Mouse (Mus musculus) C2C12 (cell line): ENCODE results near the gene B230104I21Rik. TPM values are rescaled to one million over a fixed set of nuclear protein-coding genes. Genes with fewer than 3 reads are reported as not detected.

Source experiments
- H3K27me3 ChIP-seq: one replicate; pipeline ENCODE4 v1.6.1; 2011; ENCODE audit not compliant: control insufficient read depth, insufficient read depth, insufficient read length
- H3K36me3 ChIP-seq: one replicate; pipeline ENCODE4 v1.6.1; 2011; ENCODE audit not compliant: control insufficient read depth, insufficient read depth
- H3K4me3 ChIP-seq: one replicate; pipeline ENCODE4 v1.5.1; 2011; ENCODE audit warnings: mild to moderate bottlenecking, control low read depth; ENCODE audit not compliant: poor library complexity, insufficient read depth, severe bottlenecking
- H3K79me2 ChIP-seq: one replicate; pipeline ENCODE4 v1.6.1; 2011; ENCODE audit not compliant: control insufficient read depth, insufficient read depth
- H3K79me3 ChIP-seq: one replicate; pipeline ENCODE4 v1.6.1; 2011; ENCODE audit warnings: low read depth, control low read depth
- H3ac ChIP-seq: one replicate; pipeline ENCODE3; 2011; ENCODE audit warnings: low read depth; ENCODE audit not compliant: control insufficient read depth, insufficient read length
- CEBPB ChIP-seq: IDR thresholded peaks from one replicate; pipeline ENCODE4 v1.6.1; 2011; ENCODE audit warnings: low read depth, mild to moderate bottlenecking, control low read depth, moderate library complexity
- CTCF ChIP-seq: IDR thresholded peaks from one replicate; pipeline ENCODE4 v1.5.1; 2011; ENCODE audit not compliant: control insufficient read depth, insufficient read depth, insufficient read length
- FOSL1 ChIP-seq: IDR thresholded peaks from one replicate; pipeline ENCODE4 v1.8.0; 2011; ENCODE audit warnings: mild to moderate bottlenecking, low read length; ENCODE audit not compliant: poor library complexity, insufficient read depth, severe bottlenecking
- MAX ChIP-seq: IDR thresholded peaks from one replicate; pipeline ENCODE4 v1.6.1; 2011; ENCODE audit warnings: mild to moderate bottlenecking, control low read depth
- MYOD1 ChIP-seq: IDR thresholded peaks from one replicate; pipeline ENCODE4 v1.6.1; 2011; ENCODE audit warnings: low read depth; ENCODE audit not compliant: control insufficient read depth, insufficient read length
- MYOG ChIP-seq: IDR thresholded peaks from one replicate; pipeline ENCODE4 v1.6.1; 2011; ENCODE audit not compliant: control insufficient read depth, insufficient read length; ENCODE audit errors: extremely low read depth
- USF1 ChIP-seq: IDR thresholded peaks from one replicate; pipeline ENCODE4 v1.6.1; 2011; ENCODE audit warnings: low read depth, mild to moderate bottlenecking, control low read depth, moderate library complexity
- polyA plus RNA-seq: library from polyadenylated mRNA; unstranded; fragments of >200 nt; fragmentation: generic; extraction: Trizol; gene quantifications from one replicate; pipeline ENCODE4 v1.2.1, GENCODE M21; 2012; ENCODE audit warnings: missing spikeins

Gene B230104I21Rik
- polyA plus RNA-seq, 1 experiment, result not detected

DNA sequence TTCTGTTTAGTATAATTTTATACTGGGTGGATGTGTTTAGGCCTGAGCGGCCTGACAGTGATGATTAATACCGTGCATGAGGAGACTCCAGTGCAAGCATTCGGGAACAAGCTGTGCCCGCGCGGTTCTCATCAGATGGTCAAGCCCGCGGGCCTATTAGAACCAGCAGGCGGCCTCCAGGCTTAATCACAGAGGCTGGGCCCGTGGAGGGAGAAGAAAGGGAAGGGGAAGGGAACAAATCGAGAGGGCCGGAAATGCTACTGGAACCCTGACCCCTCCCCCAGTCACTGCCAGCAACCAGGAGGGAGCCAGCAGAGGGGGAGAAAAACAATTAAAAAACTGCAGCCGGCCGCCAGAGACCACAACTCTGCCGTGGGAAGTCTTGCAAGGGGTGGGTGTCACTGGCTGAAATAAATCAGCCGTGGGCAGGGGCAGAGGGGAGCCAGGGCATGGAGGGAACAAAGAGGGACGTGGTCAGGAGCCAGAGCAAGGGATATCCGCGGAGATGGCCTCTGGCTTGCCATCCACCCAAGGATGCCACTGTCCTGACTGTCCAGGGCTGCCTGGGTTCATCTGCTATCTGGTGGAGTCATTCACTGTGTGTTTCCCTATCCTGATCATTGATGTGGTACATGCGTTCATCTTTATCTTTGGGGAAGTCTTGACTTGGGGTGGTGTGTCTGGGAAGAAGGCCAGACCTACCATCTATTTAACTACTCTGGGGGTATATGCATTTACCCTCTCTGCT lies 54.6 kb downstream of the B230104I21Rik start:
- H3K79me2 ChIP-seq, result no peaks in the 10 kb centered on the region
- no peak overlapping the region for H3ac ChIP-seq
- H3K27me3 ChIP-seq, result no peaks in the 10 kb centered on the region
- TF ChIP-seq USF1, result no peak
- no peak for TF ChIP-seq CEBPB
- TF ChIP-seq MYOD1, result no peak
- TF ChIP-seq CTCF, result no peak
- no peak for TF ChIP-seq FOSL1
- no peak for TF ChIP-seq MAX
- TF ChIP-seq MYOG, result no peak
- H3K79me3 ChIP-seq, result no peaks in the 10 kb centered on the region
- H3K36me3 ChIP-seq, result no peaks in the 10 kb centered on the region
- H3K4me3 ChIP-seq, result no peak overlapping the region

DNA sequence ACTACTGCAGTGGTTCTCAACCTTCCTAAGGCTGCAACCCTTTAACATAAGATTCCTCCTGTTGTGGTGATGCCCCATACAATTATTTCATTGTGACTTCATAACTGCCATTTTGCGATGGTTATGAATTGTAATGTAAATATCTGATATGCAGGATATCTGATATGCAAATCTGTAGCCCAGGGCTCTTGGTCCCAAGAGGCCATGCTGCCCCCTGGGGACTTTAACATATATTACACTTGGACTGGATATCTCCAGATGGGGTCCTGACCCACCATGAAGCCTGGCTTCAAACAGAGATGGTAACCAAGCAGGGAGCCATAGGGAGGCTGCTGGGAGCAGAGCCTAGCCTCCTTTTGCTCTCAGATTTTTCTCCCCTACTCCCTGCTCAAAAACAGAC lies 56.7 kb downstream of the B230104I21Rik start:
- TF ChIP-seq MAX (no peak), CEBPB (no peak), MYOD1 (no peak), USF1 (no peak), CTCF (no peak), MYOG (no peak), FOSL1 (no peak)

DNA sequence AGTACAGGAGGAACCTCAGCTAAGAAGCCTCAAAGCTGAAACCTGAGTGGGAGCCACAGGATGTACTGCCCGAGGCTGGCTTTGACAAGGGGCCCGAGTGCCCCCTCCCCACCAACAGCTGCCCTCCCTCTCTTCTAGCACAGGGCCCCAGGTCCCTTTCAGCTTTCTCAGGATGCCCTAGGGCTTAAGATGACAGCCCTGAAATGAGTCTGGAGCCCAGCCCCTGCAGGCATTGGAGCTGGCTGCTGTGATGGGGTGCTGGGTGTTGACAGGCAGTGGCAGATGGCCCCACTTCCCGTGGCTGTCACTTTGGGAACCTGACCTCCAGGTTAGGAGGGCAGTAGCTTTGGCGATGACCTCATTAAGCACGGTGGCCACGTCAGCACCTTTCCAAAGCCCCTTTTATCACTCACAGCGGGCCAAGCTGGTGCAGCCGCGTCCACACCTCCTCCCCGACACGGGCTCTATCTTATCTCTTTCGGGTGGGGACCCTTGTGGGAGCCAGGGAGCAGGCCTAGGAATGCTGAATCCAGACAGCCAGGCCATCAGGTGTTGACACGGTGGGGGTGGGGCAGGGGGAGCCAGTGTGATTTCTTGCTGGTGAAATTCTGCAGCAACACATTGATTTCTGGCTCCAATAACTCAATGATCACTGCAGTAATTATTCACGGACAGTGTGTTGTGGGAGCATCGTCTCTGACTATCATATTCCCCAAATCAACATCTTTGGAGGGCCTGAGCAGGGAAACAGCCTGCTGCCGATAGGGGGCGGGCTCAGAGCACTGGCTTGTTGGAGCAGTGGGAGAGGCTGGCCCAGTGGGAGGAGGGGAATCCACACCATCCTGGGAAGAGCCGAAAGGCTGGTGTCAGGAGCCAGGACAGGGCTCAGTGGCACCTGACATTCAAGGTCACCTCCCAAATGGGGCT lies 57.5 kb downstream of the B230104I21Rik start:
- no peak overlapping the region for H3ac ChIP-seq
- no peaks in the 10 kb centered on the region for H3K27me3 ChIP-seq
- no peaks in the 10 kb centered on the region for H3K36me3 ChIP-seq
- TF ChIP-seq CTCF (no peak), FOSL1 (no peak), MAX (no peak), MYOD1 (no peak), CEBPB (no peak), USF1 (no peak), MYOG (no peak)
- no peaks in the 10 kb centered on the region for H3K79me2 ChIP-seq
- H3K79me3 ChIP-seq, result no peaks in the 10 kb centered on the region
- no peak overlapping the region for H3K4me3 ChIP-seq

More for the DNA sequence above, 56.7 kb downstream of the B230104I21Rik start:
- H3ac ChIP-seq, result no peak overlapping the region
- no peak overlapping the region for H3K4me3 ChIP-seq
- no peaks in the 10 kb centered on the region for H3K79me3 ChIP-seq
- no peaks in the 10 kb centered on the region for H3K36me3 ChIP-seq
- no peaks in the 10 kb centered on the region for H3K79me2 ChIP-seq
- no peaks in the 10 kb centered on the region for H3K27me3 ChIP-seq

DNA sequence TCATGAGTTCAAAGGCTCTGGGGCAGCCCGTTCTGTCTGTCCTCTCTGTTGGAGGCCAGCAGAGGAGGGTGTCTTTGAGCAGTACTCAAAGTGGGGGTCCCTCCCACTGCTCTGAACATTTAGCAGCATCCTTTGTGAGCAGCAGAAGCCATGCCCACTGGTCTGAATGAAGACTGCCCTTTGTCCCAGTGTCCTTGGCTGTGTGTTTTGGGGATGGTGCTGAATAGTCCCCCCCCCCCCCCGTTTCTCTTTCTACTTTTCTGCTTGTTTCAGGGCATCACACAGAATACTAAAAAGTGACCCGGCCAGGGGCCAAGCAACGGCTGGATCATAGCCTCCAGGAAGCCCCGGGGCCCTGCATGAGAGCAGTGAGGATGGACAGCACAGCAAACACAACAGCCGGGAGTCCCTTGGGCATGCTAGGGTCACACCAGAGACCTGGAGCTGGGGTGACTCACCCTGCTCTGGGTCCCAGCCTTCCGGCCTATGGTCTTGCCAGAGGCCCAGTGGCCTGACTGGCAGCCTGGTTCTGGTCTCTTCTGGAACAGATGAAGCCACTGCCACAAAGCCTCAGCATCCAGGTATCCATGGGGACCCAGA lies 58.3 kb downstream of the B230104I21Rik start:
- Histone ChIP-seq H3ac (no peak overlapping the region), H3K4me3 (no peak overlapping the region), H3K79me2 (no peaks in the 10 kb centered on the region), H3K79me3 (no peaks in the 10 kb centered on the region), H3K27me3 (no peaks in the 10 kb centered on the region), H3K36me3 (no peaks in the 10 kb centered on the region)
- no peak for TF ChIP-seq FOSL1
- TF ChIP-seq CEBPB, result no peak
- TF ChIP-seq MAX, result no peak
- TF ChIP-seq USF1, result no peak
- TF ChIP-seq CTCF, result no peak
- no peak for TF ChIP-seq MYOD1
- TF ChIP-seq MYOG, result no peak

DNA sequence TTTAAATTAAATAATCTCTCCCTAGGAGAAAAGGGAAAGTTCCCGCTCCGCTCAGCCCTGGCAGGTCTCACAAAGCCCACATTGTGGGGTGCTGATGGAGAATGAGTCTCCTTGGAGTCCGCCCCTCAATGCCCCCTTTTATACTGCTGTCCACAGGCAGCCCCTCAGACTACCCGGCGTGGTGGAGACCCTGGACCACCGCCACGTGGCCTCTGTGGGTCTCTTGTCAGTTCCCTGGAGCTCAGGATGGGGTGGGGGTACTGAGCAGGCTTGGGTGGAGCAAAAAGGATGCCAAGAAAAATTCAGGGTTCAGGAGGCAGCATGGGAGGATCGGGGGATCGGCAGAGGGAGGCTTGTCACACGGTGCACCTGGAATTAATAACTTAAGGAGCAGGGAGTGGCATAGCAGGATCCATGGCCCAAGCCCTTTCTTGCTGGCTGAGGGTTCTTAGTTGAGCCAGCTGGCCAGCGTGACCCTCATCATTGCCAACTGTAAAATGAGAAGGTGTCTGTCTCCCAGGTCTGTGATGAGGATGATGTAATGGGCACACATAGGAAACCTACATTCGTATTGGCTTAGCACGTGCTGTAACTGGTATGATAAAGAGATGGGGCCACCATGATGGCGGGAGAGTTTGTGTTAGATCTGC lies 60.9 kb downstream of the B230104I21Rik start:
- TF ChIP-seq USF1 (no peak), MYOD1 (no peak), CEBPB (no peak), MYOG (no peak)
- no peaks in the 10 kb centered on the region for H3K79me3 ChIP-seq
- no peak overlapping the region for H3K4me3 ChIP-seq
- no peak overlapping the region for H3ac ChIP-seq
- H3K36me3 ChIP-seq, result no peaks in the 10 kb centered on the region
- H3K27me3 ChIP-seq, result no peaks in the 10 kb centered on the region
- no peaks in the 10 kb centered on the region for H3K79me2 ChIP-seq

Other genes starting within 250 kb of the B230104I21Rik start
- gene Trp73, start 195.9 kb upstream of the B230104I21Rik start, polyA plus RNA-seq, result 0.01 TPM
- gene Wrap73, start 193.8 kb upstream of the B230104I21Rik start, polyA plus RNA-seq, result 21.7 TPM
- gene Tprgl, start 175.5 kb upstream of the B230104I21Rik start, polyA plus RNA-seq, result 57.3 TPM
- gene Megf6, start 165.4 kb upstream of the B230104I21Rik start, polyA plus RNA-seq, result 0.08 TPM
- gene Arhgef16, start 34.5 kb upstream of the B230104I21Rik start, polyA plus RNA-seq, result not detected